Mouse (Mus musculus) liver, embryonic 14.5 days (tissue): ENCODE data around the gene Mansc1.

Source experiments
- CTCF ChIP-seq: IDR thresholded peaks from 2 replicates; pipeline ENCODE4 v1.5.1; 2016; ENCODE audit warnings: antibody characterized with exemption, low read depth, control low read depth
- EP300 ChIP-seq: IDR thresholded peaks from 2 replicates; pipeline ENCODE4 v1.6.1; 2016; ENCODE audit warnings: antibody characterized with exemption, low read depth

- TF ChIP-seq EP300 (no peak), CTCF (no peak)
Measured at GRCm38 (mm10) chr6:134575288-134575741, 57.0 kb downstream of the Mansc1 start.
